Mouse (Mus musculus) liver, embryonic 11.5 days (tissue): ENCODE results near the gene Atp5mpl. TPM values are rescaled to one million over a fixed set of nuclear protein-coding genes. Genes with fewer than 3 reads are reported as not detected.
"Not testable (repeated sequence)": the region's sequence is repeated elsewhere in the genome, so short reads cannot be mapped to it uniquely, and the experiment has no call there.

Source experiments
- ATAC-seq: fragments of 200-750 bp; cut with Nextera tagmentation; replicated peaks from 2 replicates; pipeline ENCODE4 v1.8.0; 2017; ENCODE audit warnings: moderate number of reproducible peaks, mild to moderate bottlenecking, moderate TSS enrichment, moderate library complexity; ENCODE audit not compliant: low FRiP score
- DNase-seq: peaks from one replicate; pipeline ENCODE4 v3.0.0-alpha.2; 2017; ENCODE audit warnings: low spot score
- H3K27ac ChIP-seq: fragments of 300-500 bp; sonication (generic); 2 replicates; pipeline ENCODE4 v1.5.1; 2014; ENCODE audit warnings: mild to moderate bottlenecking, low read depth, low read length, control low read depth
- H3K27me3 ChIP-seq: fragments of 300-500 bp; sonication (generic); replicated peaks from 2 replicates; pipeline ENCODE4 v1.6.1; 2014; ENCODE audit warnings: low read length, mixed read lengths; ENCODE audit not compliant: control insufficient read depth, insufficient read depth
- H3K36me3 ChIP-seq: fragments of 300-500 bp; sonication (generic); 2 replicates; pipeline ENCODE4 v1.6.1; 2014; ENCODE audit warnings: mild to moderate bottlenecking, low read length, moderate library complexity, mixed read lengths; ENCODE audit not compliant: control insufficient read depth, insufficient read depth
- H3K4me1 ChIP-seq: fragments of 300-500 bp; sonication (generic); replicated peaks from 2 replicates; pipeline ENCODE4 v1.6.1; 2014; ENCODE audit warnings: low read length, mixed read lengths; ENCODE audit not compliant: control insufficient read depth, insufficient read depth
- H3K4me2 ChIP-seq: fragments of 300-500 bp; sonication (generic); 2 replicates; pipeline ENCODE4 v1.6.1; 2014; ENCODE audit warnings: mild to moderate bottlenecking, control low read depth, moderate library complexity
- H3K4me3 ChIP-seq: fragments of 300-500 bp; sonication (generic); 2 replicates; pipeline ENCODE4 v1.5.1; 2014; ENCODE audit warnings: low read depth, low read length, control low read depth
- H3K9ac ChIP-seq: fragments of 300-500 bp; sonication (generic); 2 replicates; pipeline ENCODE4 v1.6.1; 2014; ENCODE audit warnings: low read depth, low read length, control low read depth
- H3K9me3 ChIP-seq: fragments of 300-500 bp; sonication (generic); 2 replicates; pipeline ENCODE4 v1.6.1; 2016; ENCODE audit warnings: low read length, inconsistent platforms, mixed read lengths; ENCODE audit not compliant: control insufficient read depth
- WGBS: fragments of 180-500 bp; shearing (Covaris S2); extraction: QIAGEN DNeasy Blood & Tissue Kit; methylation state at CpG from one replicate; pipeline ENCODE4 v1.1.7; 2014; 5-methylcytosine and 5-hydroxymethylcytosine counted together
- polyA plus RNA-seq: library from polyadenylated mRNA; unstranded; fragments of >200 nt; fragmentation: Nextera tagmentation; extraction: Ambion mirVana; gene quantifications from 2 replicates; pipeline ENCODE4 v1.2.1, GENCODE M21; 2014

Gene Atp5mpl
- polyA plus RNA-seq, 1 experiment from 2014 or later, result 735 TPM

DNA sequence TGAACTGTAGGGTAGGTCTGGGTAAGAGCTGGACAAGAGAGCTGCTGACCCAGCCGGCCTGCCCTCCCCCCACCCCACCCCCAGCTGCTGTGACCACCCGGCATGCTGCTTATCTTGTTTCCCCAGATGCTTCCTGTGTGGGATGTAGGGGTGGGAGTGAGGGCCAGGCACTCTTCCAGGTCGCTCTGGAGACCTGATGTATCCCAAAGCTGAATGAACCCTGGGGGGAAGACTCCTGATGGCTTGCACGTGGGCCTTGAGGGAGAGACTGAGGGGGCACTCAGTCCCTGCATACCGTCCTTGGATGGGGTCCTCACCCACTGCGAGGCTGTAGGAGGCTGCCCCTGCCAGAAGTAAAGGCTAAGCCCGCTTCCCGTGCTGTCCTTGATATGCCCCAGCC, 21.7 kb downstream of the Atp5mpl start:
- Histone ChIP-seq H3K4me2 (peak overlapping the region; percentile 55), H3K9ac (peak overlapping the region; percentile 61), H3K27ac (peak overlapping the region; percentile 92), H3K9me3 (no peaks in the 10 kb centered on the region), H3K27me3 (no peaks in the 10 kb centered on the region), H3K4me3 (0 out of 2 replicates have a peak overlapping the region, but pooled peaks have one; percentile 2), H3K36me3 (no peaks in the 10 kb centered on the region), H3K4me1 (peaks cover 38% of the 10 kb centered on the region)
- WGBS, result 4% methylated on average over 8 of the region's 8 CpGs
- DNase-seq, result peak; percentile 60
- peak; percentile 52 for ATAC-seq

- WGBS, result 20% methylated on average over 16 of the region's 20 CpGs
Measured at GRCm38 (mm10) chr12:111944065-111944987, 22.5 kb downstream of the Atp5mpl start.

GRCm38 (mm10) chr12:111943421-111944064, 23.2 kb downstream of the Atp5mpl start:
- H3K4me3 ChIP-seq, result peak overlapping the region; percentile 46
- peak overlapping the region; percentile 92 for H3K27ac ChIP-seq
- peaks cover 43% of the 10 kb centered on the region for H3K4me1 ChIP-seq
- H3K27me3 ChIP-seq, result no peaks in the 10 kb centered on the region
- WGBS, result 29% methylated on average over 10 of the region's 10 CpGs
- peak overlapping the region; percentile 83 for H3K4me2 ChIP-seq
- ATAC-seq (0 out of 2 replicates have a peak, but pooled peaks have one; percentile 20), DNase-seq (no peak)
- H3K9ac ChIP-seq, result peak overlapping the region; percentile 68
- no peaks in the 10 kb centered on the region for H3K36me3 ChIP-seq
- H3K9me3 ChIP-seq, result no peaks in the 10 kb centered on the region

More at GRCm38 (mm10) chr12:111944065-111944987, 22.5 kb downstream of the Atp5mpl start:
- Histone ChIP-seq H3K4me1 (peaks cover 38% of the 10 kb centered on the region), H3K4me2 (peak overlapping the region; percentile 83), H3K9ac (peak overlapping the region; percentile 68), H3K27ac (peak overlapping the region; percentile 92), H3K4me3 (peak overlapping the region; percentile 46)
- H3K9me3 ChIP-seq, H3K27me3 ChIP-seq, DNase-seq, H3K36me3 ChIP-seq: not testable (repeated sequence)
- ATAC-seq, result peak; percentile 84

DNA sequence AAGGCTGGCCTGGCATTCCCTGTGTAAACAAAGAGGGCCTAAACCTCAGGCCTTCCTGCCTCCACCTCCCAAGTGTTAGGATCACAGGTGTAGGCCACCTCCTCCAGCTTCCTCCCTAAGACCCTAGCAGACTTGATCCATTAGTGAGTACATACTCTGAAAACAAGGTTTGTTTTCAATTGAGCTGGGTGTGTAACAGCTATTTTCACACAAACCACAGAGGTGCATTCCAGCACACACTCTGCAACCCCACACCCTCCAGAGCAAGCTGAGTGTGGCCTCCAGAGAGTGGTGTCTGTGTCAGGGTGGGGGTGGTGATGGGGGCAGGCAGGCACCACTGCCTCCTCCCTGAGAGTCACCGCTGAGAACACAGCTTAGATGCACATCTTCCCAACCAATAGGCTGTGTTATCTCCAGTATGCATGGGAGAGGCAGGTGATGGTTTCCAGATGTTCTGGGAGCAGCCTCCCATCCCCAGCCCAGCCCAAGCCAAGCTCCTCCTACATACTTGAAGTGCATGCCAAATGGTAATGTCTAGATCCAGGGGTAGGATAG, 28.1 kb downstream of the Atp5mpl start:
- ATAC-seq, result peak; percentile 32; the same call in 1 of the 2 replicates
- H3K4me1 ChIP-seq, result peaks cover 50% of the 10 kb centered on the region

DNA sequence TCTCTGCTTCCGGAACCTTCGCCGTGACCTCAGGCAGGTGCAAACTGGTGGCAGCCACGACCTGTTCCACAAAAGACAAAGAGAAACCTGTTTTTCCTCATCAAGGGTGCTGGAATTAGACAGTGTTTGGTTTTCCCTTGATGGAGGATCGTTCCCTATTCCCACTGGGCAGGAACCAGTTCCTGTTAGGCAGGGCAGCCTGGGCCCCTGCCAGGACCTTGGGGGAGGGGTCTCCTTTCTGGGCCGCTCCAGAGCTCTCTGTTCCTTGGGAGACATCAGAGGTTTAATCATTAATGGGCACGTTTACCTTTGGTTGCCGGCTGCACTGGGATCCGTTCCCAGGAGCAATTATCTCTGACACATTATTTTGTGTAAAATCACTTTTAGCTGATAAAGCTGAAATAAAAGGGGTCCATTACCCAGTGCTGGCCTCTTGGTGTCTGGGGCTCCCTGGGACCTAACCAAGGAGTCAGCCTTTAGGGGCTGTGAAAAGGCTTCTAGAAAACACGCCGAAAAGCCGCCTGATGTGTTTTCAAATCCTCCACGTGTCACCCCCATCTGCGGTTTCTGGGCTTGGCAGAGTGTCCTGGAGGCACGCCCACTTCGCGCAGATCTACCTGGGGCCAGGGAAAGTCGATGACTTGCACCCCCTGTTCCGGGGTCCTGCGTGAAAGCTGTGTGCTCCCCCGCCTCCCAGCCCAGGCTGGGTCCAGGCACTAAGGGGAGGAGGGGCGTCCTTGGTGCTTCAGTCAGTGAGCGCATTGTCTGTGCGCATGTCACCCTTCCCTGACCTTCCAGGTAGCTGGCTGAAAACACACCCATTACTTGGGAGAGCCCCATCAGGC, 29.8 kb downstream of the Atp5mpl start:
- H3K27ac ChIP-seq, result peak overlapping the region; percentile 15; the same call in 1 of the 2 replicates
- H3K9ac ChIP-seq, result peak overlapping the region; percentile 22
- peaks cover 50% of the 10 kb centered on the region for H3K4me1 ChIP-seq
- H3K27me3 ChIP-seq, result no peaks in the 10 kb centered on the region
- no peaks in the 10 kb centered on the region for H3K9me3 ChIP-seq
- ATAC-seq (no peak), DNase-seq (no peak)
- peak overlapping the region; percentile 37 for H3K4me2 ChIP-seq
- 45% methylated on average over 24 of the region's 24 CpGs for WGBS
- peak overlapping the region; percentile 17; the same call in 1 of the 2 replicates for H3K4me3 ChIP-seq
- no peaks in the 10 kb centered on the region for H3K36me3 ChIP-seq

More for the DNA sequence above, 28.1 kb downstream of the Atp5mpl start:
- no peaks in the 10 kb centered on the region for H3K9me3 ChIP-seq
- no peak overlapping the region for H3K4me2 ChIP-seq
- H3K9ac ChIP-seq, result no peak overlapping the region
- 0 out of 2 replicates have a peak overlapping the region, but pooled peaks have one; percentile 54 for H3K27ac ChIP-seq
- WGBS, result 30% methylated on average over 1 of the region's 1 CpGs
- H3K36me3 ChIP-seq, result no peaks in the 10 kb centered on the region
- no peak for DNase-seq
- no peak overlapping the region for H3K4me3 ChIP-seq
- no peaks in the 10 kb centered on the region for H3K27me3 ChIP-seq

GRCm38 (mm10) chr12:111933971-111934370, 32.8 kb downstream of the Atp5mpl start:
- DNase-seq (no peak), ATAC-seq (no peak)
- no peak overlapping the region for H3K4me3 ChIP-seq
- H3K4me1 ChIP-seq, result peaks cover 45% of the 10 kb centered on the region
- peak overlapping the region; percentile 42 for H3K4me2 ChIP-seq
- WGBS, result 76% methylated on average over 2 of the region's 2 CpGs
- no peaks in the 10 kb centered on the region for H3K27me3 ChIP-seq
- no peak overlapping the region for H3K9ac ChIP-seq
- no peaks in the 10 kb centered on the region for H3K9me3 ChIP-seq
- no peaks in the 10 kb centered on the region for H3K36me3 ChIP-seq
- H3K27ac ChIP-seq, result peak overlapping the region; percentile 58; the same call in 1 of the 2 replicates

DNA sequence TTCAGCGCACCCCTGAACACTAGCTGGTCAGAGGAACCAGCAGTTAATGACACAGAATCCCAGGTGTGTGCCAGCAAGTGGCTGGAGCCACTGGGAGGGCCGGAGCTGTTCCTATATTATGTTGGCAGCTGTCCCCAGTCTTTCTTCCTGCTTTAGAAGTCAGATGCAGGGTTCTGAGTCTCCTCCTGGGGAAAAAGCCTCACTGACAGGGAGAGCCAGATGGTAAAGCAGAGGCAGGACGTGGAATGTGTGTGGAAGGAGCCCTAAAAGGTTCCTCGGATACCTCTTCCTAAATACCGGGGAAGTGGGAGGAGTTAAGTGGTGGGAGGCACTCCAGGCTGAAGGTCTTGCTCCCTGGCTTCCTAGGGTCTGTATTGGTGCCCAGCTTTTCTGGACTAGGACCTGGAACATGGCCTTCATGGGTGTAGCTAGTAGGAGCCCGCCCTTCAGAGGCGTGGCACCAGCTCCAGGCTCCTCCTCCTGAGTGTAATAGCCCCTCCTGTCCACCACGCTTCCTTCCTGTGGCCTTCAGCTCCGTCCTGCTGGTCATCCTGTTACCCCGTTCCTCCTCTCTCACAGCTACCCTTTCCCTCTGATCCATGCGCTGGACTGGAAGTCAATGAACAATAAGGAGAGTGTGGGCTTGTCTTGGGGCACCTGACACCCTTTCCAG, 33.6 kb downstream of the Atp5mpl start:
- H3K4me2 ChIP-seq, result peak overlapping the region; percentile 42
- peak overlapping the region; percentile 58 for H3K27ac ChIP-seq
- peak; percentile 43 for DNase-seq
- H3K9me3 ChIP-seq, result no peaks in the 10 kb centered on the region
- peaks cover 37% of the 10 kb centered on the region for H3K4me1 ChIP-seq
- WGBS, result 45% methylated on average over 11 of the region's 11 CpGs
- no peaks in the 10 kb centered on the region for H3K27me3 ChIP-seq
- peak; percentile 81 for ATAC-seq
- peak overlapping the region; percentile 25; the same call in 1 of the 2 replicates for H3K9ac ChIP-seq
- no peaks in the 10 kb centered on the region for H3K36me3 ChIP-seq
- H3K4me3 ChIP-seq, result peak overlapping the region; percentile 20; the same call in 1 of the 2 replicates
